Mouse (Mus musculus) erythroblast, embryonic 14.5 days (primary cell): ENCODE results near the gene Ntf5.

Experiments
- GATA1 ChIP-seq: IDR thresholded peaks from 2 replicates; pipeline ENCODE4 v1.6.1; 2012; ENCODE audit warnings: low read length, inconsistent platforms, mixed read lengths
- TAL1 ChIP-seq: IDR thresholded peaks from 3 replicates; pipeline ENCODE4 v1.6.1; 2012; ENCODE audit warnings: low read length, inconsistent platforms, mixed read lengths

GRCm38 (mm10) chr7:45419859-45420614 lies 6.5 kb downstream of the Ntf5 start:
- TF ChIP-seq GATA1: no peak
- TF ChIP-seq TAL1: no peak
